Mouse (Mus musculus): ENCODE data around the gene Peli2. TPM values are rescaled to one million over a fixed set of nuclear protein-coding genes. Genes with fewer than 3 reads are reported as not detected.

The Peli2 gene
- polyA plus RNA-seq, 2 experiments, result 9.1 to 14.5 TPM

- DNase-seq (ENCODE audit: low spot score) (peak; percentile 58), ATAC-seq (ENCODE audit: low FRiP score, low read depth) (no peak)
- H3K27ac ChIP-seq (replicated peaks; ENCODE audit: low read depth, low read length), result no peak overlapping the region
- no peak for TF ChIP-seq POLR2A (IDR thresholded peaks at IDR 0.05; ENCODE audit: borderline replicate concordance, extremely low read depth, insufficient read depth, insufficient read length)
- no peaks in the 10 kb centered on the region for H3K9me3 ChIP-seq (ENCODE audit: control insufficient read depth, low read length)
- no peaks in the 10 kb centered on the region for H3K27me3 ChIP-seq (ENCODE audit: control insufficient read depth, insufficient read depth, low read length)
- H3K36me3 ChIP-seq (ENCODE audit: control insufficient read depth, insufficient read depth, low read length), result no peaks in the 10 kb centered on the region
- WGBS, result 7% methylated on average over 17 of the region's 17 CpGs
- H3K4me1 ChIP-seq (ENCODE audit: control insufficient read depth, insufficient read depth, low read length), result peaks cover 30% of the 10 kb centered on the region
- H3K4me3 ChIP-seq (replicated peaks; ENCODE audit: low read length), result peak overlapping the region; percentile 83
- no peak overlapping the region for H3K9ac ChIP-seq (ENCODE audit: low read depth, low read length, severe bottlenecking)
- peak overlapping the region; percentile 82 for H3K4me2 ChIP-seq (replicated peaks; ENCODE audit: low read depth, low read length, severe bottlenecking)
Measured at GRCm38 (mm10) chr14:48119648-48120270, 864 bp upstream of the Peli2 start.

- Histone ChIP-seq H3K36me3 (ENCODE audit: control insufficient read depth, insufficient read depth, low read length) (no peaks in the 10 kb centered on the region), H3K27ac (replicated peaks; ENCODE audit: low read depth, low read length) (peak overlapping the region; percentile 82), H3K27me3 (ENCODE audit: control insufficient read depth, insufficient read depth, low read length) (no peaks in the 10 kb centered on the region), H3K9ac (ENCODE audit: low read depth, low read length, severe bottlenecking) (peak overlapping the region; percentile 90), H3K9me3 (ENCODE audit: control insufficient read depth, low read length) (no peaks in the 10 kb centered on the region), H3K4me2 (replicated peaks; ENCODE audit: low read depth, low read length, severe bottlenecking) (peak overlapping the region; percentile 82), H3K4me3 (replicated peaks; ENCODE audit: low read length) (peak overlapping the region; percentile 83), H3K4me1 (ENCODE audit: control insufficient read depth, insufficient read depth, low read length) (peaks cover 37% of the 10 kb centered on the region)
- no peak for TF ChIP-seq POLR2A (IDR thresholded peaks at IDR 0.05; ENCODE audit: borderline replicate concordance, extremely low read depth, insufficient read depth, insufficient read length)
- 2% methylated on average over 10 of the region's 10 CpGs for WGBS
- DNase-seq (ENCODE audit: low spot score) (no peak), ATAC-seq (ENCODE audit: low FRiP score, low read depth) (no peak)
Measured at GRCm38 (mm10) chr14:48120443-48120751, 226 bp upstream of the Peli2 start.

DNA sequence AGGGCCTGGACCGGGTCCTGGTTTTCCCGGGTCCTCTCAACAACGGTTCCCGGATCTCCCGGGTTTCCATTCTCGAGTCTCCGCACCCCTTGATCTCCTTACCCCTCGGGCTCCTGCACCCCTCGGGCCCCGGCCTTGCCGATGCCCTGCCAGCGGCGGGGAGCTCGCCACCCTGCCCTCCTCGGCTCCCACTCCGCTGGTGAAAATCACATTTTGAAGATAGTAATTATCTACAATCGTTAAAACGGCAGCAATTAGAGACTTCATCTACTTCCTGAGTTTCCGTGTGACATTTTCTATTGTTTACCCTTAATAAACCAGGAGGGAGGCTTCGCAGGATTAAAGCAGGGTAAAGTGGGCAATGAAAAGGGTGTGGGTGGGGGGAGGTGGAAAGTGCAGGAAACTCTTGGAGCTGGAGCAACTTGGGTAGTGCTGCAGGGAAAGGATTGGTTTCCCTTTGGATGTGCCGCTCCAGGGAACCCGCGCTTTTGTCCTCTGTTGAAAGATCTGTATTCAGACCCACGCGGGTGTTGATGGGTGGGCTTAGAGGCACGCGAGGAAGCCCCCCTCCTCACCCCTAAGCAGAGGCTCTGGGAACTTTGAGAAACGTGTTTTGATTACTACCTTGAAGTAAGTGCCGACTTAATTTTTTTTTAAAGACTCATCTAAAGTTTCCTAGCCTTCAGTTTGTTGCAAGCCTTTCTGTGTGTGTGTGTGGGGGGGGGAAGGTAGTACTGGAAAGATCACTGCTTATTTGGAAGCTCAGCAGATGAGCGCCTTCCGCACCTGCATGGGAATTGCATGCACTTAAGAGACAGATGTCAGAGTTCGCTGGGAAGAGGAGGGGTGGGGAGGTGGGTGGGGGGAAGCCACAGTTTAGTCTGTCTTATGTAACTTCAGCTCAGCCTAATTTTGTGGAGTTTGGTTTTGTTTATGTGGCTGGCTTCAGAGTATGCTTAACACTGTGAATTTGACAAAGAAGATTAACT lies 1.2 kb downstream of the Peli2 start:
- H3K9ac ChIP-seq (ENCODE audit: low read depth, low read length, severe bottlenecking), result peak overlapping the region; percentile 90
- H3K27me3 ChIP-seq (ENCODE audit: control insufficient read depth, insufficient read depth, low read length), result no peaks in the 10 kb centered on the region
- H3K9me3 ChIP-seq (ENCODE audit: control insufficient read depth, low read length), result no peaks in the 10 kb centered on the region
- H3K4me2 ChIP-seq (replicated peaks; ENCODE audit: low read depth, low read length, severe bottlenecking), result peak overlapping the region; percentile 82
- peaks cover 40% of the 10 kb centered on the region for H3K4me1 ChIP-seq (ENCODE audit: control insufficient read depth, insufficient read depth, low read length)
- under 1% methylated on average over 32 of the region's 32 CpGs for WGBS
- peak overlapping the region; percentile 82 for H3K27ac ChIP-seq (replicated peaks; ENCODE audit: low read depth, low read length)
- H3K36me3 ChIP-seq (ENCODE audit: control insufficient read depth, insufficient read depth, low read length), result no peaks in the 10 kb centered on the region
- ATAC-seq (ENCODE audit: low FRiP score, low read depth) (0 out of 2 replicates have a peak, but pooled peaks have one; percentile 24), DNase-seq (ENCODE audit: low spot score) (no peak)
- TF ChIP-seq POLR2A (IDR thresholded peaks at IDR 0.05; ENCODE audit: borderline replicate concordance, extremely low read depth, insufficient read depth, insufficient read length), result no peak
- peak overlapping the region; percentile 83 for H3K4me3 ChIP-seq (replicated peaks; ENCODE audit: low read length)

- Histone ChIP-seq H3K9ac (ENCODE audit: low read depth, low read length, severe bottlenecking) (no peak overlapping the region), H3K27me3 (ENCODE audit: control insufficient read depth, insufficient read depth, low read length) (no peaks in the 10 kb centered on the region), H3K27ac (replicated peaks; ENCODE audit: low read depth, low read length) (no peak overlapping the region), H3K4me2 (replicated peaks; ENCODE audit: low read depth, low read length, severe bottlenecking) (no peak overlapping the region), H3K36me3 (ENCODE audit: control insufficient read depth, insufficient read depth, low read length) (no peaks in the 10 kb centered on the region), H3K4me3 (replicated peaks; ENCODE audit: low read length) (no peak overlapping the region), H3K9me3 (ENCODE audit: control insufficient read depth, low read length) (no peaks in the 10 kb centered on the region), H3K4me1 (ENCODE audit: control insufficient read depth, insufficient read depth, low read length) (peaks cover 38% of the 10 kb centered on the region)
- TF ChIP-seq POLR2A (IDR thresholded peaks at IDR 0.05; ENCODE audit: borderline replicate concordance, extremely low read depth, insufficient read depth, insufficient read length), result no peak
- WGBS, result 69% methylated on average over 5 of the region's 5 CpGs
- DNase-seq (ENCODE audit: low spot score), result no peak
- no peak for ATAC-seq (ENCODE audit: low FRiP score, low read depth)
Measured at GRCm38 (mm10) chr14:48124011-48124410, 3.4 kb downstream of the Peli2 start.

GRCm38 (mm10) chr14:48124816-48125215 lies 4.2 kb downstream of the Peli2 start:
- no peak overlapping the region for H3K27ac ChIP-seq (replicated peaks; ENCODE audit: low read depth, low read length)
- WGBS, result 53% methylated on average over 4 of the region's 4 CpGs
- DNase-seq (ENCODE audit: low spot score) (no peak), ATAC-seq (ENCODE audit: low FRiP score, low read depth) (no peak)
- no peak overlapping the region for H3K4me2 ChIP-seq (replicated peaks; ENCODE audit: low read depth, low read length, severe bottlenecking)
- H3K9me3 ChIP-seq (ENCODE audit: control insufficient read depth, low read length), result no peaks in the 10 kb centered on the region
- no peaks in the 10 kb centered on the region for H3K27me3 ChIP-seq (ENCODE audit: control insufficient read depth, insufficient read depth, low read length)
- TF ChIP-seq POLR2A (IDR thresholded peaks at IDR 0.05; ENCODE audit: borderline replicate concordance, extremely low read depth, insufficient read depth, insufficient read length), result no peak
- H3K4me3 ChIP-seq (replicated peaks; ENCODE audit: low read length), result no peak overlapping the region
- no peaks in the 10 kb centered on the region for H3K36me3 ChIP-seq (ENCODE audit: control insufficient read depth, insufficient read depth, low read length)
- peaks cover 34% of the 10 kb centered on the region for H3K4me1 ChIP-seq (ENCODE audit: control insufficient read depth, insufficient read depth, low read length)
- H3K9ac ChIP-seq (ENCODE audit: low read depth, low read length, severe bottlenecking), result no peak overlapping the region

Measured in limb, embryonic 14.5 days (tissue).